Mouse (Mus musculus): Measurements from ENCODE around the gene Igbp1. TPM values are rescaled to one million over a fixed set of nuclear protein-coding genes. Genes with fewer than 3 reads are reported as not detected.

Igbp1 gene
- polyA plus RNA-seq (2015; fragmentation: Nextera tagmentation; extraction: Ambion mirVana), result 25.4 and 27.3 TPM in 2 replicates

DNA sequence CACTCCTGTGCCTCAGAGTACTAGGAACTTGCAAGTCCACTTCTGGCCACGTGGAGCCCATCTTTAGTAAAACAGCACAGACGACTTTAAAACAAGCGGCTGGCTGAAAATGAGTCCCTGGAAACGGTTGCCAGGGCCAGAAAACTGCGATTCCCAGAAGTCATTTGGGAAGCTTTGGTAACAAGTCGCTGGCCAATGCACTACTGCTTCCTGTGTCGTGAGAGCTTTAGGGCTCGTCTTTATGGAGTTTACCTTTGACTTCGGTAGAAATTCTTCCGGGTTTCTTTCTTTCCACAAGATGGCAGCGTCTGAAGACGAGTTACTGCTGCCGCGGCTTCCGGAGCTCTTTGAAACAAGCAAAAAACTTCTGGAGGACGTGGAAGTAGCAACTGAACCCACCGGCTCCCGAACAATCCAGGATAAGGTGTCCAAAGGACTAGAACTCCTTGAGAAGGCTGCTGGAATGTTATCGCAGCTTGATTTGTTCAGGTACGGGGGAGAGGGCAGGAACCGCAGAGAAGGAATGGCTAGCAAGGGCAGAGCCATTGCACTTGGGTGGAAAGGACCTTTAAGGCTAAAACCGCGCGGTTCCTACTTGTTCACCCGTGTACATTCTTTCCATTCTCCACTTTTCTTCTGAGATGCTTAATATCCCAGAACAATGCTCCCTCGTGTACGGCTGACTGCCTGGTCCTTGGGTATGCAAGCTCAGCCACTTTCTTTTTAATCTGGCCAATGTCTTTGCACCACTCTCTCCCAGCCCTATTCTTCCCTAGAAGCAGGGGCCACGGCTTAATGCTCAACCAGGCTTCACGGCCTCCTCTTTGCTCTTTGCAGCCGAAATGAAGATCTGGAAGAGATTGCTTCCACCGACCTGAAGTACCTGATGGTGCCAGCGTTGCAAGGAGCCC is at the start of gene Igbp1:
Igbp1 (plus strand) TSS at position 224 of the 911 bp plus-strand sequence.
- Histone ChIP-seq H3K9me3 (no peaks in the 10 kb centered on the region), H3K27ac (replicated peaks) (peak within 1 kb of the TSS; percentile 59), H3K4me3 (peak within 1 kb of the TSS; percentile 72), H3K4me2 (peak within 1 kb of the TSS; percentile 72), H3K36me3 (peaks cover 15% of the 10 kb centered on the region; the same call in 1 of the 2 replicates), H3K9ac (peak within 1 kb of the TSS; percentile 82), H3K4me1 (peaks cover 8% of the 10 kb centered on the region), H3K27me3 (replicated peaks) (0 out of 2 replicates have a peak, but pooled peaks cover 5% of the 10 kb centered on the region)
- WGBS, result 11% methylated on average over 32 of the region's 32 CpGs
- ATAC-seq (ENCODE audit: extremely low read depth, insufficient number of reproducible peaks, low FRiP score, low TSS enrichment), result 0 out of 2 replicates have a peak, but pooled peaks have one; percentile 51

DNA sequence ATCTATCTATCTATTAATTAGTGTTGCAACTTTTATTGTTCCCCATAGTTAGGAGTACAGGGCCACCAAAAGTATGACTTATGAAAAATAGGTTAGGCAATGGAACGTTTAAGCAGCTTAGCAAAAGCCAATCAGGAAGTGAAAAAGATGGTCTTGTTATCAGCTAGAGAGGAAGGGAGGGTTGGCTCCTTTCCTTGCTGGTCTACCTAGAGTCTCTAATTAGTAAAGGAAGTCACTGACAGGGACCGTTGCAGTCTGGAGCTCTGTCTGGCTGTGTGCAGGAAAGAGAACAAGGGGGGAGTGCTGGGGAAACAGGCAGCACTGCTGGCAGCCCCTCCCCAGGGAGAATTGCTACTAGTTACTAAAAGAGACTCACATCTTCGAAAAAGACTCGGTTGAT is 26.0 kb upstream of the Igbp1 start:
- Histone ChIP-seq H3K27ac (replicated peaks) (no peak overlapping the region), H3K4me1 (no peaks in the 10 kb centered on the region), H3K9me3 (no peaks in the 10 kb centered on the region), H3K4me3 (no peak overlapping the region), H3K9ac (no peak overlapping the region), H3K27me3 (replicated peaks) (peaks cover 48% of the 10 kb centered on the region), H3K36me3 (no peaks in the 10 kb centered on the region), H3K4me2 (no peak overlapping the region)
- 52% methylated on average over 4 of the region's 4 CpGs for WGBS
- ATAC-seq (ENCODE audit: extremely low read depth, insufficient number of reproducible peaks, low FRiP score, low TSS enrichment), result no peak

GRCm38 (mm10) chrX:100470126-100470525 is 24.0 kb upstream of the Igbp1 start:
- H3K4me1 ChIP-seq, result no peaks in the 10 kb centered on the region
- WGBS, result 62% methylated on average over 3 of the region's 3 CpGs
- ATAC-seq (ENCODE audit: extremely low read depth, insufficient number of reproducible peaks, low FRiP score, low TSS enrichment), result no peak

GRCm38 (mm10) chrX:100471491-100471890 is 22.6 kb upstream of the Igbp1 start:
- 77% methylated on average over 3 of the region's 3 CpGs for WGBS
- Histone ChIP-seq H3K27me3 (replicated peaks) (peaks cover 60% of the 10 kb centered on the region), H3K4me1 (no peaks in the 10 kb centered on the region), H3K4me2 (no peak overlapping the region), H3K9me3 (no peaks in the 10 kb centered on the region), H3K4me3 (no peak overlapping the region), H3K9ac (no peak overlapping the region), H3K36me3 (no peaks in the 10 kb centered on the region), H3K27ac (replicated peaks) (no peak overlapping the region)
- ATAC-seq (ENCODE audit: extremely low read depth, insufficient number of reproducible peaks, low FRiP score, low TSS enrichment), result no peak

More at GRCm38 (mm10) chrX:100470126-100470525, 24.0 kb upstream of the Igbp1 start:
- H3K4me2 ChIP-seq, result no peak overlapping the region
- no peaks in the 10 kb centered on the region for H3K36me3 ChIP-seq
- no peak overlapping the region for H3K9ac ChIP-seq
- H3K27me3 ChIP-seq (replicated peaks), result peaks cover 52% of the 10 kb centered on the region
- H3K9me3 ChIP-seq, result no peaks in the 10 kb centered on the region
- no peak overlapping the region for H3K4me3 ChIP-seq
- H3K27ac ChIP-seq (replicated peaks), result no peak overlapping the region

GRCm38 (mm10) chrX:100475569-100476223 is 18.4 kb upstream of the Igbp1 start:
- H3K27ac ChIP-seq (replicated peaks), result no peak overlapping the region
- 59% methylated on average over 4 of the region's 4 CpGs for WGBS
- H3K4me2 ChIP-seq, result no peak overlapping the region
- peaks cover 34% of the 10 kb centered on the region for H3K27me3 ChIP-seq (replicated peaks)
- no peaks in the 10 kb centered on the region for H3K36me3 ChIP-seq
- H3K9ac ChIP-seq, result no peak overlapping the region
- no peak overlapping the region for H3K4me3 ChIP-seq
- no peak for ATAC-seq (ENCODE audit: extremely low read depth, insufficient number of reproducible peaks, low FRiP score, low TSS enrichment)
- no peaks in the 10 kb centered on the region for H3K9me3 ChIP-seq
- no peaks in the 10 kb centered on the region for H3K4me1 ChIP-seq

GRCm38 (mm10) chrX:100480317-100480716 is 13.8 kb upstream of the Igbp1 start:
- H3K9me3 ChIP-seq, result no peaks in the 10 kb centered on the region
- H3K4me3 ChIP-seq, result no peak overlapping the region
- H3K27me3 ChIP-seq (replicated peaks), result peaks cover 14% of the 10 kb centered on the region
- no peaks in the 10 kb centered on the region for H3K36me3 ChIP-seq
- no peak overlapping the region for H3K4me2 ChIP-seq
- no peak overlapping the region for H3K9ac ChIP-seq
- no peaks in the 10 kb centered on the region for H3K4me1 ChIP-seq
- no peak for ATAC-seq (ENCODE audit: extremely low read depth, insufficient number of reproducible peaks, low FRiP score, low TSS enrichment)
- WGBS, result 30% methylated on average over 3 of the region's 3 CpGs
- H3K27ac ChIP-seq (replicated peaks), result no peak overlapping the region

DNA sequence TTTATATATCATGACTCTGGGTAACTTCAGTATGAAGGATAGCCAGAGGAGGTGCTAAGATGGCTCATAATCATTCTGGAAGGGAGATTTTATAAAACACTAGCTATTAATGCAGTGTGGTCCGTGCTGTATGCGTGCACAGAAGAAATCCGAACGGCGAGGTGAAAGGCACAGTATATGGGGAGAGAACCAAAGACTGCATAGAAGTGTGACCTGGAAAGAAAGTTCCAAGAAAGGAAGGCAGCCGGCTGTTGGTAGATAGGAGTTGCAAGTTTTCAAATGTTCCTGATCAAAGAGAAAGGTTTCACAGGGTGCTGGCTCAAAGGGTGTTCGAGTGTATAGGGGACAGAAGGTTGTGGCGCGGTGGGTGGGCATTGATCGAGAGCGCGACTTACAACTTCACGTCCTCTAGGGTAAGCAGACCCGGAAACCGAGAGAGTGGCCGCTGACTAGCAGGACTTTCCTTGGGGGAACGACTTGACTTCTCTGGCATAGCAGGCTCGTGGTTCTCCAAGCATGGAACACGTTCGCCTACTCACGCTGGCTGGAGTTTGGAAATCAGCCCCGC is 507 bp upstream of the Igbp1 start:
- WGBS, result 11% methylated on average over 22 of the region's 22 CpGs
- no peak for ATAC-seq (ENCODE audit: extremely low read depth, insufficient number of reproducible peaks, low FRiP score, low TSS enrichment)
- Histone ChIP-seq H3K9ac (peak overlapping the region; percentile 72), H3K36me3 (peaks cover 10% of the 10 kb centered on the region; the same call in 1 of the 2 replicates), H3K4me2 (peak overlapping the region; percentile 72), H3K27ac (replicated peaks) (no peak overlapping the region), H3K4me1 (peaks cover 8% of the 10 kb centered on the region), H3K4me3 (peak overlapping the region; percentile 72), H3K27me3 (replicated peaks) (0 out of 2 replicates have a peak, but pooled peaks cover 7% of the 10 kb centered on the region), H3K9me3 (no peaks in the 10 kb centered on the region)

- WGBS, result 68% methylated on average over 5 of the region's 5 CpGs
- H3K9me3 ChIP-seq, result no peaks in the 10 kb centered on the region
- ATAC-seq (ENCODE audit: extremely low read depth, insufficient number of reproducible peaks, low FRiP score, low TSS enrichment), result no peak
- no peak overlapping the region for H3K27ac ChIP-seq (replicated peaks)
- no peak overlapping the region for H3K4me3 ChIP-seq
- H3K4me1 ChIP-seq, result no peaks in the 10 kb centered on the region
- peaks cover 25% of the 10 kb centered on the region for H3K36me3 ChIP-seq
- H3K27me3 ChIP-seq (replicated peaks), result peaks cover 6% of the 10 kb centered on the region; the same call in 1 of the 2 replicates
- H3K9ac ChIP-seq, result no peak overlapping the region
- no peak overlapping the region for H3K4me2 ChIP-seq
These were observed 10.2 kb downstream of the Igbp1 start for GRCm38 (mm10) chrX:100504175-100504851.

DNA sequence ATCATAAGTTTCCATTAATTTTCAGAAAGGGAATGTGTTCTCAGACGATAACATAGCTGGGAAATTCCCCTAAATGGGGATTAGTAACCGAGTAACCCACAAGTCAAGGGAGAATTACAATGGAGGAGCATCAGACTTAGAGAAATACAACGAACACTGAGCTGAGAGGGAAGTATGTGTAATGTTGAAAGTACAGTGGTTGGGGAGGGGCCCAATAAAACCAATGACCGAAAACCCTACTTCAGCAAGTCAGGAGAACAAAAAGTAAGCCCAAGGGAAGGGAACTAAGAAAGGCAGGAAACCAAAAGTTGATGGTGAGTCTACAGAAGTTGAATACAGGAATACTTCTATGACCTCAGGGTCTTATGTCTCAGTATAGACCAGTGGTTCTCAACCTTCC is 14.1 kb downstream of the Igbp1 start:
- WGBS, result 75% methylated on average over 4 of the region's 4 CpGs

GRCm38 (mm10) chrX:100509921-100510320 is 15.8 kb downstream of the Igbp1 start:
- peaks cover 20% of the 10 kb centered on the region for H3K36me3 ChIP-seq
- ATAC-seq (ENCODE audit: extremely low read depth, insufficient number of reproducible peaks, low FRiP score, low TSS enrichment), result no peak
- no peaks in the 10 kb centered on the region for H3K4me1 ChIP-seq
- peaks cover 7% of the 10 kb centered on the region; the same call in 1 of the 2 replicates for H3K27me3 ChIP-seq (replicated peaks)
- 81% methylated on average over 3 of the region's 3 CpGs for WGBS
- H3K4me2 ChIP-seq, result no peak overlapping the region
- no peak overlapping the region for H3K27ac ChIP-seq (replicated peaks)
- no peak overlapping the region for H3K4me3 ChIP-seq
- no peaks in the 10 kb centered on the region for H3K9me3 ChIP-seq
- H3K9ac ChIP-seq, result no peak overlapping the region

More for the DNA sequence above, 14.1 kb downstream of the Igbp1 start:
- Histone ChIP-seq H3K4me3 (no peak overlapping the region), H3K27me3 (replicated peaks) (peaks cover 10% of the 10 kb centered on the region; the same call in 1 of the 2 replicates), H3K9me3 (no peaks in the 10 kb centered on the region), H3K27ac (replicated peaks) (no peak overlapping the region), H3K4me2 (no peak overlapping the region), H3K36me3 (peaks cover 22% of the 10 kb centered on the region), H3K4me1 (no peaks in the 10 kb centered on the region), H3K9ac (no peak overlapping the region)
- no peak for ATAC-seq (ENCODE audit: extremely low read depth, insufficient number of reproducible peaks, low FRiP score, low TSS enrichment)

All from heart, embryonic 13.5 days (tissue).